ENCODE assay signal across 16 mouse cellular contexts in genomic region chr2:154641176-154641575, GRCm38 (mm10). TPM values are rescaled to one million over a fixed set of nuclear protein-coding genes. Genes with fewer than 3 reads are reported as not detected.
"Had no signal": no experiment of that assay in that cellular context is flagged by ENCODE, and none has a peak within 500 bp of the region (broad histone marks: within the 10 kb centered on the region; RNA-seq: fewer than 3 reads in every experiment).

No protein-coding gene starts in this region.

- ATAC-seq: hindbrain, embryonic 16.5 days; inflammation-experienced regulatory T-cells, adult 6 months; midbrain, embryonic 16.5 days had no signal

- H3K27me3 ChIP-seq: kidney, embryonic 15.5 days; megakaryocyte, embryonic 14.5 days; stomach, embryonic 15.5 days had no signal

- H3K4me2 ChIP-seq: kidney, embryonic 15.5 days; midbrain, embryonic 11.5 days; stomach, embryonic 15.5 days had no signal

- H3K4me1 ChIP-seq: kidney, embryonic 15.5 days; limb, embryonic 10.5 days; megakaryocyte, embryonic 14.5 days; stomach, embryonic 15.5 days had no signal

- H3K9ac ChIP-seq: kidney, embryonic 15.5 days; liver, embryonic 14.5 days; stomach, embryonic 15.5 days had no signal

- H3K4me3 ChIP-seq: kidney, embryonic 15.5 days; left cerebral cortex, adult 2 months; limb, embryonic 10.5 days; megakaryocyte, embryonic 14.5 days; stomach, embryonic 15.5 days had no signal

- H3K9me3 ChIP-seq: limb, embryonic 10.5 days; stomach, embryonic 15.5 days had no signal

- DNase-seq: kidney, adult 18-20 months; kidney, postnatal 14 days; right cerebral cortex, postnatal 14 days; thymus, postnatal 4 days had no signal

- H3K27ac ChIP-seq: left cerebral cortex, adult 2 months; limb, embryonic 10.5 days; liver, embryonic 14.5 days; macrophage had no signal

RNA-seq across cellular contexts. Expression of gene 4930519P11Rik, which starts 27.9 kb away (rescaled TPM):
- polyA plus RNA-seq: inflammation-experienced regulatory T-cells, adult 6 months; kidney, embryonic 15.5 days; large intestine, adult 2 months; macrophage had no signal
